Mouse (Mus musculus) gastrocnemius, adult 2 months (tissue): ENCODE results near the gene Rnf149. TPM values are rescaled to one million over a fixed set of nuclear protein-coding genes. Genes with fewer than 3 reads are reported as not detected.
A peak's percentile ranks its signal among the peaks of the same experiment; 100 is the strongest.

Source experiments
- DNase-seq: peaks from one replicate; pipeline ENCODE4 v3.0.0; 2022
- H3K27ac ChIP-seq: fragments of 200-600 bp; 2 replicates; pipeline ENCODE4 v1.8.1; 2022; ENCODE audit warnings: mild to moderate bottlenecking
- H3K4me3 ChIP-seq: fragments of 200-600 bp; 2 replicates; pipeline ENCODE4 v1.8.1; 2022; ENCODE audit warnings: mild to moderate bottlenecking, moderate library complexity
- CTCF ChIP-seq: fragments of 200-600 bp; IDR thresholded peaks from 2 replicates; pipeline ENCODE4 v1.8.1; 2022; ENCODE audit warnings: antibody characterized with exemption, mild to moderate bottlenecking, moderate library complexity
- intact Hi-C: fragments of 180-260 bp; cut with DNase I; formaldehyde crosslinking; loops from one replicate; pipeline ENCODE4 v1.15.1; 2025
- total RNA-seq, 2 experiments: library from RNA; stranded (reverse); gene quantifications; 2 replicates each; pipeline ENCODE4 v1.2.3; 2021

The Rnf149 gene
- total RNA-seq, 2 experiments from 2014 or later, result 6.9 to 8.3 TPM

DNA sequence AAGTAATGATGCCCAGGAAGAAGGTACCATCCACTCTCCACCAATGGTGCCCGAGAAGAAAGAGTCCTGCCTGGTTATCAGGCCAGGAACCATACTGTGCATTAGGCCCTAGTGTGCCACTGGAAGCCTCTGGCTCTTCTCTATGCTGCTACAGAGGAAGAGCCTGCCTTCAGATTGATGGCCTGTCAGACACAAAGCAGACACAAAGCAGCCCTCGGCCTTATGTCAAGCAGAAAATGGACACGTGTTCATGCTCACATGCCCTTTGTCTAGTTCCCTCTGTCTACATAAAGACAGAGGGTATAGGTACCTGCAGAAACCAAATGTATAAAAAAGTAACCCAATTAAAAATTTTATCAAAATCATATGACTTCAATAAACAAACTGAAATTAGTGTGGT is 12.6 kb downstream of the Rnf149 start:
- no peak overlapping the region for H3K4me3 ChIP-seq
- no peak for DNase-seq
- TF ChIP-seq CTCF, result no peak
- H3K27ac ChIP-seq, result no peak overlapping the region
- intact Hi-C loops, result no loop called here

DNA sequence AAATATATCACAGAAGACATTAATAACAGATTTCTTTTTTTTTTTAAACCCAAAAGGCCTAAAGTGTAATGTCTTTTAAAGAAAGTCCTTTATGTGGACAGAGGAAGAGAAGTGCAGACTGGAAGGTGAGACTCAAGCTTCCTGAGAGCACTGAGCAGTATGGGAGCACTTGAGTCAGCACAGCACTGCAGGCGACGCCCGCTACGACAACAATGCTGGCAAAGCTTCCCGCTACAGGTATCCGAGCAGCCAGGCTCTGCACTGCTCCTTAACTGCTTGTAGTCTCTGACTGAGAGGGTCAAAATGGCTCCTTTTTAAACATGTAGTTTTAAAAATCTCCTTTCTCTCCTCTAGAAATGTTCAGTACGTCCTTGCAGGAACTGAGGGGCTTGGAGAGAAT is 14.0 kb downstream of the Rnf149 start:
- H3K4me3 ChIP-seq, result no peak overlapping the region
- DNase-seq, result no peak
- intact Hi-C loops, result no loop called here
- no peak for TF ChIP-seq CTCF
- no peak overlapping the region for H3K27ac ChIP-seq

DNA sequence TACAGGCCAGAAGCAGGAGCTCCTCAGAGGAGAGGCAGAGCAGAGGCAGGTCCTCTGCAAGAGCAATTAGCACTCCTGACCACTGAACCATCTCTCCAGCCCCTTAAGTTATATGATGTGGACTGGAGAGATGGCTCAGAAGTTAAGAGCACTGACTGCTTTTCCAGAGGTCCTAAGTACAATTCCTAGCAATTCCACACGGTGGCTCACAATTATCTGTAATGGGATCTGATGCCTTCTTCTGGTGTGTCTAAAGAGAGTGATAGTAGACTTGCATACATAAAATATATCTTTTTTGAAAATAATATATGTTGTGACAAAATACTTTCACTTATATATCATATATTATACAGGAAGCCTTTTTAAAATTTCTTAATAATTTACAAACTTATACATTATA is 15.3 kb downstream of the Rnf149 start:
- no peak for DNase-seq
- Histone ChIP-seq H3K27ac (no peak overlapping the region), H3K4me3 (no peak overlapping the region)
- no peak; the same call in 1 of the 2 replicates for TF ChIP-seq CTCF
- intact Hi-C loops, result no loop called here

DNA sequence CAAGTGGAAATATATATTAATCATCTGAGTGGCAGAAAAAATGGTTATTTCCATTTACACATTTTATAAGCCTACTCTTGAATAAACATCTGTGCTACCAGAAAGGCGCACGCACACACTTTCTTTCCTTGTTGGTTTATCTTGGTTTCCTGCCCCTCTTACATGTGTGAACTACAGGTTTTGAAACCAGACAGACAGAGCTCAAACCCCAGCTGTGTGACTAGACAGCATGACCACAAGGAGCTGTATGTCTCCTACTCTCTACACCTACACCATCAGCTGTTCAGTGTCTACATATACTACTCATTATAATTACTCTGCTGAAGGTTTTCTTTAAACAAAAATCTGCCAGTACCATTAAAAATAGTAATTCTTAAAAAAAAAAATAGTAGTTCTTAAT is 18.2 kb downstream of the Rnf149 start:
- intact Hi-C loops, result no loop called here
- DNase-seq, result no peak
- no peak for TF ChIP-seq CTCF
- H3K4me3 ChIP-seq, result no peak overlapping the region
- no peak overlapping the region for H3K27ac ChIP-seq

DNA sequence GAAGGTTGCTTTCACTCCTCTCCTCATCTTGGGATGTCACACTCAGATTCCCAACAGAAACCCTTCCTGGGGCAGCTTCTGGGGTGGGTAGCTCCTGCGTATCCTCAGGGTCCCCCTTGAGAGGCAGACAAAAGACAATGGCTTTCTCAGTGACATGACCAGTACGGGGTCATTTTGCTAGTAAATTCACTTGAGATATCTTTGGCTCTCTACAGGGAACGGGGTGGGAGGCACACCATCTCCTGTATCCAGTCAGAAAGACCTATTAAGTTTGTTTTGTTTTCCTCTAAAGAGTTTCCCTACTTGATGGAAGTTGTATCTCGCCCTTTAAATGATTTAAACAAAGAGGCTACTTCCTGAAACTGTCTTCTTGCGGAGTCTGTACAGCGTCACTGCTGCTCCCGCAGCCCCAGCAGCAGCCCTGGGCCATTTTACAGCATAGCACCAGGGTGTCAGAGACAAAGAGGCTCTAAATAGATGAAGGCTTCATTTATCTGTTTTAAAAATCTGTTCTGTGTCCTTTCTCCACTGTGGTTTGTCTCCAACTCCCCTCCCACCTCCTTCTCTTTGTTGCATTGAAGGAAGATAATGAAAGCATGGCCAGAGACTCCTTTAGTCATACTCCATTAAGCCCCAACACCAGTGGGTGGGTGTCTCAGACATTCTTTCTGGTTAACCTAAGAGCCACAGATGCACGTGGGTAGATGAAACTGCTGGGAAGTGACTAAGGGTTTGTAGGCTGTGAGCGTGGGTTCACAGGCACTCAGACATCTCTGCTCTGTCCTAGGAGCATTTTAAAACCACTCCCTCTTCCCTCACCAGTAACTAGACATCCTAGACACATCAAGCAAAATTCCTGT is 21.4 kb downstream of the Rnf149 start:
- intact Hi-C loops, result no loop called here
- DNase-seq, result no peak
- no peak overlapping the region for H3K27ac ChIP-seq
- no peak overlapping the region for H3K4me3 ChIP-seq
- TF ChIP-seq CTCF, result no peak

DNA sequence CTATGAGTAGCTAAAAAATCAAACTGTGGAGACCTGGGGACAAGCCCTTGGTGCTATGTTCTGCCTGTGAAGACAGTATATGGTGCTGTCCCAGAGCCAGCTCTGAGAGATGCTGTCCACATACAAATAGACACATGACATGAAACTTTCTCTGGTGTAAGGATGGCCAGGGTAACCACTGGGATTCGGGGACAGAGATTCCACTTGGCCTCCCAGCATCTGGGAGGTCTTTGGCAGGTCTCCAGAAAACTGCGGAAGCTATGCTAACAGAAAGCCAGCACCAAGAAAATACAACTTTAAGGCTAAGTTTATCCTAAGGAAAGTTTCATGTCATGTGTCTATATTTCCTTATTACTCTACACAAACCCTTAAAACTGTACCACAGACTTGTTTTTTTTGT is 27.4 kb downstream of the Rnf149 start:
- Histone ChIP-seq H3K4me3 (no peak overlapping the region), H3K27ac (no peak overlapping the region)
- DNase-seq, result no peak
- intact Hi-C loops, result no loop called here
- no peak for TF ChIP-seq CTCF

DNA sequence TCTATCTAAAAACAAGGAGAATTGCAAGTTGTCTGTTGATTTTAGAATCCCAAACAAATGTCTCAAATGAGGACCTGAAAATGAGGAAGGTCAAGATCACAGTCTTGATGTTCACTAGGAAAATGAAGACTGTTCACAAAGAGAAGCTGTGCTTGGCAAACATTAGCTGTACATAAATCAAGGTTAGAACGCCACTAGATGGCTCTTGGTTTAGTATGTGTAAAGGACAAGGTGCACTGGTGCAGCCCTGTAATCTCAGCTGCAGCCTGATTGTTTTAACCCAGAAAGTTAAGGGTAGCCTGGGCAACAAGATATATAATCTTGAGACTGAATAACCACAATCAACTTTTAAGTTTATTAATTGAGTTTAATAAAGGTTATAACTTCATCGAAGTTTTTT is 30.0 kb downstream of the Rnf149 start:
- Histone ChIP-seq H3K4me3 (no peak overlapping the region), H3K27ac (no peak overlapping the region)
- DNase-seq, result no peak
- 0 out of 2 replicates have a peak, but pooled peaks have one; percentile 4 for TF ChIP-seq CTCF
- intact Hi-C loops, result no loop called here

DNA sequence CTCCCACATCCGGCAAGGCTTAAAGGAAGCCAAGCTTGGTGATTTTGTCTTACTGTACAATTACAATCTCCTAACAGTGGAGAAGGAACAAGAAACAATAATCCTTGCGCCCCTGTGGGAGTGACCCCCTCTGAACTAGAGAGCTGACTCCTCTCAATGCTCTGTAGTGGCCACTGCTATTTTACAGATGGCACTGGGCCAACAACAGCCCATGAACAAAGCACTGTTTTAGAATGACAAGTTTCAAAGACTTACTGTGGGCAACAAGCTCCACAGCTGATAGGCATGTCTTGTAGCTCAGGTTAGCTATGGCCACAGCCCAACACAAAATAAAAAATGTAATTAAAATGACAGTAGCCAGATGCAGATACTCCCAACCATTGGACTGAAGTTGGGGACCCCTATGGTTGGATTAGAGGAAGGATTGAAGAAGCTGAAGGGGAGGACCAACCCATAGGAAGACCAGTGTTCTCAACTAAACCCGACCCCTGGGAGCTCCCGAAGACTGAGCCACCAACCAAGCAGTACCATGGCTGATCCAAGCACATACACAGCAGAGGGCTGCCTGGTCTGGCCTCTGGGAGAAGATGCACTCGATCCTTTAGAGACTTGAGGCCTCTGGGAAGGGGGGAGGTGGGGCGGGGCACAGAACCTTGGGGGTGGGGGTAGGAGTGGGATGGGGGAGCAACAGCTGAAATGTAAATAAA is 30.9 kb downstream of the Rnf149 start:
- H3K27ac ChIP-seq, result no peak overlapping the region
- intact Hi-C loops, result no loop called here
- no peak for TF ChIP-seq CTCF

DNA sequence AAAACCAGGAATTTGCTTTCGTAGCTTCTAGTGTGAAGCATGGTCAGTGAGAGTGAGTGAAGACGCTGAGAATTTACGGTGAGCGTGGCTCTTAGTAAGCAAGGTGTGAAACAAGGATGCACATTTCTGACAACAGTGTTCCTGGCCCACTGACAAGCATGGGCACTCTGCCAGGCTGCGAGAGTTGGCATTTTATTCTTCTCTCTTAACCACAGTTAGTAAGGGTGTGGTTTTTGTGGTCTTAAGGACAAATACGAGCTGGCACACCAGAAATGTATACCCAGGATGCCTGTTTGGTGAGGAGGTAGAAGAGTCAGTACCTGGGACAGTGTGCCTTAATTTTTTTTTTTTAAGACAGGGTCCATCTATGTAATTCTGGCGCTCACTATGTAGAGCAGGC is 31.6 kb downstream of the Rnf149 start:
- TF ChIP-seq CTCF, result no peak
- Histone ChIP-seq H3K4me3 (no peak overlapping the region), H3K27ac (no peak overlapping the region)
- intact Hi-C loops, result no loop called here
- DNase-seq, result no peak

More for the DNA sequence above, 30.9 kb downstream of the Rnf149 start:
- no peak for DNase-seq
- no peak overlapping the region for H3K4me3 ChIP-seq

DNA sequence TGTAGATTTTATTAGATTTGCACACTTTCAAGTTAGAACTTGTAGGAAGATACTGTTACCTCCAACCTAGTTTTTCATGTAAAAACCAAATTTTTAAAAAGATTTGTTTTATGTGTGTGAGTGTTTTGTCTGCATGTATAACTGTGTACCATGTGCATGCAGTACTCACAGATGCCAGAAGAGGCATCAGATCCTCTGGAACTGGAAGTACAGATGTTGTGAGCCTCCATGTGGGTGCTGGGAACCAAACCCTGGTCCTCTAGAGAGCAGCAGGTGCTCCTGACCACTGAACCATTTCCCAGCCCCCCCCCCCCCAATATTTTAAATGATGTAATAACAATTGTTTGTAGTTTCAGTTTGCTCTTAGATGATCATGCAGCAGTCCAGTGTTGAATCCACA is 36.6 kb downstream of the Rnf149 start:
- DNase-seq, result no peak
- no peak for TF ChIP-seq CTCF

DNA sequence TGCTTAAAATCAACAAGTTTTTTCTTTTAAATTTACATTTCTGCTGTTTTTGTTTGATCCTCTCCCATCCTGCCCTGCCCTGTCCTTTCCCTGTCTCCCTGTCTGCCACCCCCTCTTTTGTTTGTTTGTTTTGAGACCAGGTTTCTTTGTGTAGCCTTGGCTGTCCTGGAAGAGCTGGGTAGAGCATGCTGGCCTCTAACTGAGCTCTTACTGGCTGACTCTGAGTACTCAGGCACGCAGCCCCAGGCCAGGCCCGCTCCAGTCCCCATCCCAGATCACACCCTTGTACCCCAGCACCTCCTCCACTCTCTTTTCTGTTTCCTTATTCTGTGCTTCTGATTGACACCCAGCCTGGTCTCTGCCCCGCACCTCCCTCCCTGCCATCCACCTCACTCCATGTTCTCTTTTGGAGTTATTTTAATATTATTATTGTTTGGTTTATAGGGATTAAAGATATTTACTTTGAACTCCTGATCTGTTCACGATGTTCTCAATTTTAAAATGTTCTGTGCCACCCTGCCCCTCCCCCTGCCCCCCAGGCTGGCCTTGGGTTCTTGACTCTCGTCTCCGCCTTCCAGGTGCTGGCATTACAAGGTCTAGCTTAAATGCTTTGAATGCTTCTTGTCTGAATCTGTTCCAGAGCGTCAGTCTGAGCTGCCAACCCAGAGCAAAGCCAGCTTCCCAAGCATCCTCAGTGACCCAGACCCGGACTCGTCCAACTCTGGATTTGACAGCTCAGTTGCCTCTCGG is 39.4 kb downstream of the Rnf149 start:
- no peak overlapping the region for H3K27ac ChIP-seq
- DNase-seq, result no peak
- no peak for TF ChIP-seq CTCF
- intact Hi-C loops, result no loop called here
- no peak overlapping the region for H3K4me3 ChIP-seq

More for the DNA sequence above, 36.6 kb downstream of the Rnf149 start:
- intact Hi-C loops, result no loop called here
- no peak overlapping the region for H3K4me3 ChIP-seq
- no peak overlapping the region for H3K27ac ChIP-seq

DNA sequence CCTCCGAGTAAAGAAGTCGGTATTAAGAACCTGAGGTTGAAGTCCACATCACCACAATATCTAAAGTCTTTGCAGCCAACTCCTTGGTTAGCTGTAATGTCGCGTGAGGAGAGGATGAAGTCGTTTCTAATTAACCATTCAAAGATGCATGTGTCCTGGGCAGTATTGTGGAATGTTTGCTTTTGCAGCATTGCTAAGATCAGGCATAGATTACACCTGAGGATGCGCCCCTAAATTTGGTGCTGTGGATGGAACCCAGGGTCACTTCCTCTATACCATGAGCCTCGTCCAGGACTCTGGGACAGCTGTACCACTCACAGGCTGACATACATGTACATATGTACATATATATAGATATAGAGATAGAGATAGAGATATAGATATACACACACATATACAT is 40.5 kb downstream of the Rnf149 start:
- no peak for TF ChIP-seq CTCF
- no peak for DNase-seq
- intact Hi-C loops, result no loop called here
- Histone ChIP-seq H3K4me3 (peak overlapping the region; percentile 93), H3K27ac (peak overlapping the region; percentile 94)
